Mouse (Mus musculus) layer of hippocampus, postnatal 25 days (tissue): ENCODE data around the gene Ssbp4. TPM values are rescaled to one million over a fixed set of nuclear protein-coding genes. Genes with fewer than 3 reads are reported as not detected.
A peak's percentile ranks its signal among the peaks of the same experiment; 100 is the strongest.

Experiments
- DNase-seq, 2 experiments: peaks; one replicate each; pipeline ENCODE4 v3.0.0; 2022; ENCODE audit warnings: mixed read lengths in 2 of 2, low spot score in 1 of 2; ENCODE audit errors: extremely low spot score in 1 of 2
- total RNA-seq, 2 experiments: library from RNA; stranded (reverse); gene quantifications; 2 replicates each; pipeline ENCODE4 v1.2.3; 2021

The Ssbp4 gene
- total RNA-seq, 2 experiments from 2014 or later, result 285 to 304 TPM

GRCm38 (mm10) chr8:70609368-70609848 is 736 bp upstream of the Ssbp4 start:
- DNase-seq, result peak in 1 of 2 experiments; percentile 54

- DNase-seq, result peak; percentile 54 to 56
Measured at GRCm38 (mm10) chr8:70607898-70608748, 549 bp downstream of the Ssbp4 start.

- no peak for DNase-seq
Measured at GRCm38 (mm10) chr8:70607603-70607897, 1.1 kb downstream of the Ssbp4 start.

GRCm38 (mm10) chr8:70606780-70607602 is 1.7 kb downstream of the Ssbp4 start:
- no peak for DNase-seq

- DNase-seq, result no peak
Measured at GRCm38 (mm10) chr8:70605871-70606779, 2.5 kb downstream of the Ssbp4 start.

GRCm38 (mm10) chr8:70604558-70604957 is 4.1 kb downstream of the Ssbp4 start:
- DNase-seq, result no peak

GRCm38 (mm10) chr8:70602139-70602811 is 6.4 kb downstream of the Ssbp4 start:
- no peak for DNase-seq

- peak; percentile 64 to 80 for DNase-seq
Measured at GRCm38 (mm10) chr8:70601271-70601649, 7.4 kb downstream of the Ssbp4 start.

- DNase-seq, result no peak
Measured at GRCm38 (mm10) chr8:70600473-70601270, 8.0 kb downstream of the Ssbp4 start.

GRCm38 (mm10) chr8:70599507-70600290 is 9.0 kb downstream of the Ssbp4 start:
- no peak for DNase-seq

- DNase-seq, result no peak
Measured at GRCm38 (mm10) chr8:70598722-70599121, 9.9 kb downstream of the Ssbp4 start.

- peak; percentile 78 to 84 for DNase-seq
Measured at GRCm38 (mm10) chr8:70598283-70598682, 10.4 kb downstream of the Ssbp4 start.

GRCm38 (mm10) chr8:70597417-70598272 is 11.0 kb downstream of the Ssbp4 start:
- no peak for DNase-seq

- no peak for DNase-seq
Measured at GRCm38 (mm10) chr8:70596775-70597416, 11.8 kb downstream of the Ssbp4 start.

- no peak for DNase-seq
Measured at GRCm38 (mm10) chr8:70596216-70596615, 12.5 kb downstream of the Ssbp4 start.

GRCm38 (mm10) chr8:70595811-70596210 is 12.9 kb downstream of the Ssbp4 start:
- no peak for DNase-seq
